Mouse (Mus musculus) cerebellum, postnatal 25 days (tissue): Measurements from ENCODE around the gene Pgbd5.

Experiments used
- DNase-seq, 2 experiments: peaks; one replicate each; pipeline ENCODE4 v3.0.0; 2021; ENCODE audit warnings: mixed read lengths in 2 of 2

Pgbd5 gene

DNA sequence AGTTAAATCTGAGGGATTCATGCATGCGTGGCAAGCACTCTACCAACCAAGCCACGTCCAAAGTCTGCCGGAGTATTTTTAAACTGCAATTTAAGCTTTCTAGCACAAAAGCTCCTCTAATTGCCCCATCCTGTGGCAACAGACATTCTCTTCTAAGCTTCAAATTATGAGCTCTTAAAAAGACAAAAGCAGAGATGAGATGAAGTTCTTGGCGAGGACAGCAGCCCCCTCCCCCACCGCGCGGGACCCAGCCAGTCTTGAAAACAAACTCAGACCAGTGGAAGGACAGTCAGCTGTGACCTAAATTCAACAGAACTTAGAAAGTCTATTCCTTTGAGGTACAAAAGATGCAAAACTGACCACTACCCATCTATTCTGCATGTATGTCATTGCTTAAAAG is 48.3 kb downstream of the Pgbd5 start:
- no peak for DNase-seq

DNA sequence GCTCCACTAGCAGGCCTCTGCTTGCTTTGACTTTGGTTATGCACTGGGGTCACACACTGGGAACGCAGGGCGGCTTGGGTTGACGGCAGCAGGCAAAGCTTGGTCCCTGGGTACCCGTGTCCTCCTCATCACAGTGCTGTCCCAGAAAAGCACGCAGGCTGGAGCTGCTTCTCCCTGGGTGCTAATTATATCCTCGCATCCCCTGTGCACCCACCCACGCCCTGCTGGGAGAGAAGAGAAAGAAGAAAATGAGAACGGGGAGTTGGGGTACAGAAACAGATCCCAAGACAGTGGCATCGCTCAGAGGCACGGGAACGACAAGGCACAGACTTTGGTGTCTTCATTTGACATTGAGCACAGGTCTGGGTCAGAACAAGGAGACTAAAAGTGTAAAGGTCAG is 50.0 kb downstream of the Pgbd5 start:
- no peak for DNase-seq

DNA sequence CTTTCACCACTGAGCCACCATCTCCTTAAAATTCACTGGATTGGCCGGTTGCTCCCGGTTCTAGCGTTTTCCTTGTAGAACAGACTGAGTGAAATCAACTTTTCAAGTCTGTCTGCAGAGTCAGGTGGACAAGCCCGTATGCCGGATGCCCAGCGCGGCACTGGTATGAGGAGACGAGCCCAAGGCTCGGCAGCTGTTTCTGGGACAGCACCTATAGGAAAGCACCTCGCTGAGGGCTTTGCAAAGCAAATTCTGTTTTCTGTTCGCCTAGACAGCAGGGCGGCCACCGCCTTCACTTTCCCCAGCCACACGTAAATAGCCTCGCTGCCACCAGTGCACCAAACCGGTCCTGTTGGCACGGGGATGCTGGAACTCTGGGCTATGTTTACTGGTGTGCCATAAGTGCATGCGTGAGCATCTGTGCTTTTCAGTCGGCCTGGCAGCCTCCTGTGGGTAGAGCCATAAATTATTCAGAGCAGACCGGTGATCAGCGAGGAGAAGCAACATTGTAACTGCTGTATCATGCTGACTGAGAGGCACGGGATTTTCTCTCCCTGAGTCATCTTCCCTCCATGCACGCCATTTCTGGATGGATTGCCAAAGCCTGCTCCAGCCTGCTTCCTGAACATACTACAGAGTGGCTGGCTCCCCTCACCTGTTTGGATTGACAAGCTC is 53.1 kb downstream of the Pgbd5 start:
- DNase-seq, result peak; percentile 69 to 76

DNA sequence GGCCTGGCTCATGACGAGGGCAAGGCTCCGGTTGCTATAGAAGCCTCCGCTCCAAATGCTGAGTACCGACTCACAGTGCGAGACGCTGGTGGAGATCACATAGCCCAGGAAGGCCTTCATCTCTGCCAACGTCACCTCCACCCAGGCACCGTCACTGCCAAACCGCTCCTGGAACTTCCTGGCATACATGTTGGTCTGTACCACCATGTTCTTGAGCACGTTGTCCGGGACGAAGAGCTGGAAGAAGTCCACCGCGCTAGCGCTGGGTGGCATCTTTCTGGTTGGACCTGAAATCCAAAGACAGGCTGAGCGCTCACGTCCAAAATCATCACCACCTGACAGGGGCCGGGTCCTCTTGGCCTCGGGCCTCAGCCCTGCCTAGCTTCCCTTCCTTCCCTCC is 55.1 kb downstream of the Pgbd5 start:
- DNase-seq, result peak; percentile 57 to 59

DNA sequence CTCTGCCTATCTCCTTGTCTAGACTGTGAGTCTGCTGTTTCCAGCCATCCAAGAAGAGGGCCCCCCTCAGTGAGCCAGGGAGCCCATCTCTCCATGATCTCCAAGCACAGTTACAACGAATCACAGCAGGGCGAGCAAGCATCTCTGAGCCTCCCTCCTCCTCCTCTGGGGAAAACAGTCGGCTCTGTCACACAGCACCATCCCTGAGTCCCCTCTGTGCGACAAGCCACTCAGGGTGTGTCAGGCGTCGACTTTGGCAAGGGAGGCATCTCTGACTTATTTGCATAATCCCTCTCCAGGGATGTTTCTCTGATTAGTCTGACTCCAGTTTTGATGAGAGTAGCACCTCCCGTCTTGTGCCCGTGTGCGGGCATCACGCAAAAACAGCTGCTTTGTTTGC is 57.2 kb downstream of the Pgbd5 start:
- no peak for DNase-seq

DNA sequence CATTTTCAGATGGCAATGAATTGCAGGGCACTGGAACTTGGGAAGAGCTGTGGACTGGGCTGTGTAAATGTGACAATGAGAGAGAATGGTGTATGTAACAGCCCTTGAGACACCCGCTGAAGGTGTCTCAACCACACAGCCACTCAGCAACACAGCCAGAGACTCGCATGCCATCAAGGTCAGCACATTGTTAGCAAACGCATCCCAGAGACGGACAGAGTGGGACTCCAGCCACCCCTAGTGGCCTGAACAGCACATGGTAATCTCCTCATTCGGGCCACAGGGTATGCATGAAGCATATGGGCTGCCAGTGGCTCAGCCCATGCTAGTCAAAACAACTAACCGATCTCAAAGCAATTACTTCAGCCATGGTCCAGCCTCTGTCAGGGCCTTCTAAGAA is 60.2 kb downstream of the Pgbd5 start:
- DNase-seq, result no peak

DNA sequence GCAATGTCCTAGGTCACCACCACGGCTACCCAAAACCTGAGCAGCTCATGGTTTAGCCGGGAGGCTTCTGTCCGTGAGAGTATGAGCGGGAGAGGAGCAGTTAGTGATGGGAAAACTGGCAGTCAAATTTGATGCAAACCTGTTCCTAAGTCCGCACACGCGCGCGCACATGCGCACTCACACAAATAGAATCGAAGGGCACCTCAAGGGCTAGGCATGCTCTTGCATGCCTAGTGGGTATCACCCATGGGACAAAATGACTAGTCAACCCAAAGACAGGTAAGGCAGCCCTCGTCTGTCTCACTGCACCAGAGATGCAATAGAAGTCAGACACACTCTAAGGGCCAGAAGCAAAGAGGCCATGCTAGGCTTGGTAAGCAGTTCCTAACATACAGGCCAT is 63.1 kb downstream of the Pgbd5 start:
- DNase-seq, result no peak

DNA sequence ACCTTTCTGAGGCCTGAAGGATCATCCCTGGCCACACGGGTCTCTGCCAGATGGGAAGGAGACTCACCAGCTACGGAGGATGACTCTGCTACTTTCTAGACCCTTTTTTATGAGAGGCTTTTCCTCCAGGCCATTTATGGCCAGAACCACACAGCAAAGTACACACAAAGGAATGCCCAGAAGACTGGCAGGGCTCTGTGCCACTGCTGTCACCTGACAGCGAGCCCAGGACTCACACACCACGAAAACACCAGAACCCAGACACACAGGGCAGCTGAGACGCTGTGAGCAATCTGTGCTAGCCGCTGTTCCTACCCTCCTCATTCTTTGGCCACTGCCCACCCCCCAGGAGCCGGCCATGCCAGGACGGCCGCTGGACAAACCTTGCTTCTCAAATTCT is 63.7 kb downstream of the Pgbd5 start:
- peak; percentile 59 to 69 for DNase-seq

DNA sequence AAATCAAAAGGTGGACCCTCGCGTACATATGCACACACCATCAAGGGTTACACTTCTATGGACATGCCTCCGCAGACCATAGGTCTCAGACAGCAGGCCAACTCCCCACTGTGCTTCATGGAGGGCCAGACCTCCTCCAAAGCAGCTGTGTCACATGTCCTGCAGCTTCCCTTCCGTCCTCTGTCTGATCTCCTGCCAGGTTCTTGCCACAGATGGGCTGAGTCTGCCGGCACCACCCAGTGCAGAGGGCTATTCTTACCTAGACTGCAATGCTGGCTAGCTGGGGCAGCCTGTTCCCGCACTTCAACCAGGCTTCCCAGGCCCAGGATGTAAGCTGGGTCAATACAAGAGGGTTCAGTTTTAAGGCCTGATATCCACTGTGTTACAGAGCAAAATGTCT is 64.3 kb downstream of the Pgbd5 start:
- DNase-seq, result no peak

DNA sequence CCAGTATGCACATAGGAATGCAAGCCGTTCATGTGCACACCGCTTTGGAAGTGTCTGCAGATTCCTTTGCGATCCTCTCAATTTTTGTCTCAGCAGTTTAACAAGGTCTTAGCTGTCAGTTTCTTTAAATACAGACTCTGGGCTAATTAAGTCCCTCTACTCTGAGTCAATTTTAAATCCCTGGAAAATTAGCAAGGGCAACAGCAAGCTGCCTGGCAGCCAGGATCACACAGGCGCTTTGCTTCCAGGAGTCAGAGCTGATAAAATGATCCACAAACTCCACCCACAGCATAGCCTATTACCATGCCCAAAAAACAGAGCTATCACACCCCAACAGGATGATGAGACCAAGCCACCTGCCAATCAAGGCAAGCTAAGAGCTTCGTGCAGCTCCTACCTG is 65.7 kb downstream of the Pgbd5 start:
- DNase-seq, result no peak

DNA sequence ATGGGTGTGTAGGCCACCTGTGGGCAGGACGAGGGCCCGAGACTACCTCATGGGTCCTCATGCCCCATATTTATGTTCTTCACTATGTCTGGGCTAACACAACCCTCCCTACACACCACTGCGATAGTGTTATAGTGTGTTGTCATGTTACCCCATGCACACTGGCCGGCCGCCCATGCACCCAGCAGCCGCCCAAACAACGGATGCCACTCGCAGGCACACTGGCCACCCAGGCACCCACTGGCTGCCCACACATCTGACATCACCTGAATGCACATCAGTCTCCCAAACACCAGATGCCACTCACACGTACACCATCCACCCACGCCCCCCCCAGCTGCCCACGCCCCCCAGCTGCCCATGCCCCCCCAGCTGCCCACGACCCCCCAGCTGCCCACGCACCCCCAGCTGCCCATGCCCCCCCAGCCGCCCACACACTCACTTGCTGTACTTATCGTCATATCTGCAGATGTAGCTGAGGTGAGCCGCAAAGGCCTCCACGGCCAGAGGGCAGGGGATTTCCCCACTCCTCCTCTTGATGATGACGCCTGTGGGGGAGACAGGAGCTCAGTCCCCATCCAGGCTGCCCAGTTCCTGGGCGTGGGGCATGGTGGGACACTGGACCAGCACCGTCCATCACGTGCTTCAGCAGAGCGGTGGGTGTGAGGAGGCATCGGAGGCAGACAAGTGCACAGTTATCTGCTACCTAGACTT is 67.9 kb downstream of the Pgbd5 start:
- no peak for DNase-seq

DNA sequence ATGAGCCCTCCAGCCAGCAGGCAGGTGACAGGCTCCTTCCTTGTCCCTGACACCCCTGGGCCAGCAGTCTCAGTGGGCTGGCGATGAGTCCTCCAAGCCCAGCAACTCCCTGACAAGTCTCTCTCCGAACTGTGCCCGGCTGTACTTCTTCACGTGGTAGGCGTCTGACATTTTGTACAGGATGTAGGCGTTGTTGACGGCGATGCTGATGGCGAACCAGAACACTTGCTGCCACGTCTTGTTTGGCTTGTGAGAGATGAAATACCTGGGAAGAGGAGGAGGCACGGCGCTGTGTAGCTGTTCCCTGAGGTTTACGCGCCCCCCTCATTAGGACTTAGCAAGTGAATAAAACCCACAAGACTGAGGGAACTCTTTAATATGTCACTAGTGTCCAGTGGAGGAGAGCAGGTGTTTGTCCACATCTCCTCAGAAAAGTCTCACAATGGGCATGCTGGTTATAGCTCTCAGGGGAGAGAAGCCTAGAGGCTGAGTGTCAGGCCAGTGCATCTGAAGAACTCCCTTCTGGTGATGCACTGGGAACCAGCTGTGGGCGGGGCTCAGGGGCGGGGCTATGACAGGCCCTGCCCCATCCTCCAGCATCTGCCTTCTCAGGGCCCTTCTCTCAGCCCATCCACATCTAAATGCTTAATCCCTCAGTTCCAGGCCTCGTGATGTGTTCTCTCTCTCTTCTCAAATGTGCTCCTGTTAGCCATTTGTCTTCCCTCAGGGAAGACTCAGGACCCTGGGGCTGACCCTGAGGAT is 68.9 kb downstream of the Pgbd5 start:
- no peak for DNase-seq

DNA sequence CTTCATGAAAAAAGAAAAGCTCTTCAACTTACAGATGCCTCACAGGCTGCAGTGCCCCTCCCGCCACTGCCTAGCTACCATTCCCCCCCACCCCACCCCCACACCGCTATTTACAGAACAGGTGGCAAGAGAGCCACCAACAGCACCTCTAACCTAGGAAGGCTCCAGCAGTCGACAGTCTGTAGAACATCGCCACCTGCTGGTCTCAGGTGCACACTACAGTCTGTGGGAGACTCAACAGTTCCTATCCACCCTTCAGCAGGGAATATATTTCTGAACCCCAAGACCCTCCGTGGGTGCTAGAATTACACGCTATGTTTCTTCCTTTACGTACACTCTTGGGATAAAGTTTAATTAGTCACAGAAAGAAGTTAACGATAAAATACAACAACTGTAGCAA is 71.2 kb downstream of the Pgbd5 start:
- DNase-seq, result peak; percentile 79 to 89

DNA sequence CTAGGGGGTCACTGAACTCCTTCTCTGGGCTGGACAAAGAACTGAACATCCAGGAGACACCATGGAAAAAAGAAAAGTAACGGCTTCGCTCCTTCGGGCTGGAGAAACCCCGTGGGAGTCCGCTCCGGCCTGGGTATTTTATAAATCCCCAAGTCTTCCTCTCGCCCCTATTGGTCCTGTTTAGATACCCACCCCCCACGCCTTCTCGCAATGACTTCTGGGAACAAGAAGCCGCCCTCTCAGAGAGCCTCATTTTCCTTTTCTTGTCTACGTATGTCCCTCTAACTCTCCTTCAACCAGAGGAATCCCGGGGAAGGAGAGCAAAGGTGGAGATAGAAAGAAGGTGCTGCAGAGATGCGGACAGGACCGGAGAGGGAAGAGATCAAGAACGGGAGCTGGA is 76.1 kb downstream of the Pgbd5 start:
- no peak for DNase-seq

DNA sequence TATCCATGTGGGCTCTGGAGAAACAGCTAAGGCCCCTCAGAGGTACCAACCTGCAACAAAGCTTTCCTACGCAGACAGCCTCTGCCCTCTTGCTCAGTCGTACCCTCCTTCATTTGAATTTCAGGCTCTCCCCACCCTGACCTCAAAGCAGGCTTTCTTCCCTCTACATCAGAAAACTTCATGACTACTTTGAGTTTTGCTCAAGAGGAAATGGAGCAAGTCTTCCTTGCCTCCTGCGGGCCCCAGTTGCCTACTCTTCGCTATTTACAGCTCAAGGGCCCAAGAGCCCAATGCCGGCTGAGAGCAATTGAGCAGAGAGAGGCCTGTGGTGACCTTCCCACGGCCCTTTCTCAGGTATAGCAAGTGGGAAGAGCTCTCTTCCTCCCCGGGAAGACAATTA is 76.9 kb downstream of the Pgbd5 start:
- no peak for DNase-seq

DNA sequence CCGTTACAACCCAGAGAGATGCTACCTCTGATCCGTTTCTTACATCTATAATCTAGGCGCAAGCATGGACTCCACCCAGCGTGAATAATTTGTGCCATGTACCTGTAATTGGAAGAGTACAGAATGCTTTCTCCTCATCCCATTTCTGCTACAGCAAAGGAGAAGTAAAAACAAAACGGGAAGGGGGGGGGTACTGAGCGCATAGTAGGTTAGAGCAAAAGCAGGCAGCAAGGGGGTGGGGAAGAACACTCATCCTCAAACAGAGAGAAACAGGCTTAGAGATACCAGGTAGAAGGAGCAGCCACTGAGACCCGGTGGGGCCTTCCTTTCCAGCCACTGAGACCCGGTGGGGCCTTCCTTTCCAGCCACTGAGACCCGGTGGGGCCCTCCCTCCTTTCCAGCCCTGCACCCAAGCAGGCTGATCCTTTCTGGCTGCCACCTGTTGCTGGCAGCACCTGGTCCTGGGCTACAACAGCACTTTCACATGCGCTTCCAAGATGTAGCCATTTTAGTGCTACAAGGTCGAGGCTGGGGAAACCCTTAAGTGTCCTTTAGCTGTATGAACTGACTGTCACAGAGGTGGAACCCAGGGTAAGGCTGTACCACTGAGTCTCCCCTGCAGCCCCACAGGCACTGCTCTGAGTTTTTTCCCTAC is 77.6 kb downstream of the Pgbd5 start:
- no peak for DNase-seq

DNA sequence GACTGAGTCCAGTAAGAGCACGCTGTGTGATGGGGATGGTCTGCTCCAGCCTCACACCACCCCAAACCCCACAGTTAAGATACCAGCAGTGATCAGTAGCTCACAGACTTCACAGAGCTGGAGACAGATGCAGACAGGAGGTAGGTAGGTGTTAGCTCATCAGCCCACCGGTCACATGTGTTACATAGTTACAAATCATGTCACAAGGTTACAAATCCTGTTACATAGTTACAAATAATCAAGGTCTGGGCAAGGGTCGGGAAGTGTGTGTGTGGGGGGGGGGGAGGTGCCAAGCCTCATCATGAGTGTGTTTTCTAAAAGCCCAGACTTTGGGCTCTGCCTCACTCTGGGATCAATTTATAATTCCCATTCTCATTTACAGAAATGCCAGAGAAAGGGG is 78.5 kb downstream of the Pgbd5 start:
- DNase-seq, result no peak

DNA sequence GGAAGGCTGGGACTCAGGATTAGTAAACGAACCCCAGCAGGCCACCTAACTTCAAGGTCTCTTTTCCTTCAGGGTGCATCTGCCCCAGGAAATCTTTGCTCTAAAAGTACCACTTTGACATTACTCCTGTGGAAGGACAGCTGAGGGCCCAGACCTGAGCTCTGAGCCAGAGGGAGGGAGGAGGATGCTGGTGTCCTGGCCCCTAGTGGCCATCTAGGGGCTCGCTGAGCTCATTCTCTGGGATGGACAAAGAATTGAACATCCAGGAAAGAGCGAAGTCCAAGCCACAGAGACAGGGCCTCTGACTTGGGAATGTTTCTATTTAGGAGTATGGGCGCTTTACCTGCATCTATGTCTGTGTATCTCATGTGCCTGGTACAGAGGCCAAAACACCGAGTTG is 87.8 kb downstream of the Pgbd5 start:
- DNase-seq, result no peak

DNA sequence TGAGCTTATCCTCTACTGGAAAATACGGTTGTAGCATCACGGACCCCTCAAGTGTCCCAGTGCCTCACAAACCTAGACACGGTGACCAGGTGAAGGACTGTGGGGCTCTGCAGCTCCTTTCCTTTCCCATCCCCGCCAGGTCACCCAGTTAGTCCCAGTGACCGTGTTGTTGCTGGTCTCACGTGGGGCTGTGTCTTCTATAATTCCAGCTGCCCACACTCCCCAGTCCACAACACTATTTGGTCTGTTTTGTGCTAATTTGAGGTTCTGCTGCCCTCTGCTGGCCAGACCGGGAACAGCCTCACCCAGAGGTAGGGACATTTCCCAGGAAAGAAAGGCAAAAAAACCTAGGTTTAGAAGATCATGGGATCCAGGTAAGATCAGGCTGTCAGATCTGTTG is 89.8 kb downstream of the Pgbd5 start:
- DNase-seq, result peak; percentile 92 to 93

DNA sequence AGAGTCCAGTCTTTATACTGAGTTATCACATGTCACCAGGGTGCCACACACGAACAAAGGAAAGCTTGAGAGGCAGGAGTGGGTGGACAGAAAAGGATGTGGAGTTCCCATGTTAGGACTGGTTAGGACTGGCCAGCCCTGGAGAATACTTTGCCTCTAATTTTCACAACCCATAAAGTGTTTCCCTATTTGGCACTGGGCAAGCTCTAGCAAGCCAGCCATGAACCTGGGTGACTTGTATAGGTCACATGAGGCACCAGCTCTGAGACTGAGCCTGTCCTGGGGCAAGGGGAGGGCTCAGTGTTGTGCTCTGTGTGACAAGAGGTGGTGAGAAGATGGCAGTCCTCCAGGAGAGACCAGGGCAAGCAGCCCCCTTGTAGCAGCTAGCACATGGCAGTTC is 91.4 kb downstream of the Pgbd5 start:
- no peak for DNase-seq

DNA sequence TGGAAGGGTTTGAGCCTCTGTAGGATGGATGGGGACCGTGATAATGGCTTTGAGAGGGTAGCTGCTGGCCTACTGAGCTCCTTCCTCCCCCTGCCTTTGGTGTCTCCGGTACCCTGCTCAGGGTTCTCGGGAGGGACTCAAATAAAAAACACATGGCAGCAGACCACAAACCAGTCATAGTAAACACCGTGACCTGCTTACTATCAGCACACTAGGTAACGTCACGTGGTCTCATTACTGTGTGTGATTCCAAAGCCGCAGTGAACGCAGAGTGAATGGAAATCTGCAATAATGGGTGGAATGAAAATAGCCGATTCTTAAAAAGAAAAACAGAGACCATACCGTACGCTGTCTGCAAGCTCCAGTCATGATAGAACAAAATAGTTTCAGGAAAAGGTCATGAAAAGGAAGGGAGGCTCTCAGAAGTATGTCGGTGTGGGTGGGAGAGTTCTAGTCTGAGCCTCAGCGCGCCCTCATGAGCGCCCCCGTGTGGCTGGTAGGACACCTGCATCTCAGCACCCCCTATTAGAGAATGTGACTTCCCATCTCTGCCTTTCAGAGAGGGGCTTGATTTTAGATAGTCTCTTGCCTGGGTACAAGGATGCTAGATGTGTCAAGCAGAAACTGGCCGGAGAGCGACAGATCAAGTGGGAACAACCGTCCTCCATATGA is 92.5 kb downstream of the Pgbd5 start:
- DNase-seq, result peak; percentile 75 to 87

DNA sequence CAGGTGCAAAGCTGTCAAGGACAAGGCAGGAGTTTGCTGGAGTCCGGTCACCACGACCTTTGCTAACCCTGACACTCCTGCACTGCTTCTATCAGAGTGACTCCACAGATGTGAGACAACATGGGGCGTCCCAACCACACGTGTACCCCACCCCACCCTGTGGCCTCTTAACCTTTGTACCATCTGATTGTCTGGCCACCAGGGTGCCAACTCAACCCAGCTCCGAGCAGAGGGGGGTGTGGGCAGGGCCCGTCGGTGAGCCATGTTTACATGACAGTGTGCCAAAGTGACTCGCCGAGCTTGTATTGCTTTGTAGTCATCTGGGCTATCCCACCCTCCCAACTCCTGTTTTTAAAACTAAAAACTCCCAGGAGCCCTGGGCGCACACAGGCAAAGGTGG is 94.4 kb downstream of the Pgbd5 start:
- DNase-seq, result no peak

DNA sequence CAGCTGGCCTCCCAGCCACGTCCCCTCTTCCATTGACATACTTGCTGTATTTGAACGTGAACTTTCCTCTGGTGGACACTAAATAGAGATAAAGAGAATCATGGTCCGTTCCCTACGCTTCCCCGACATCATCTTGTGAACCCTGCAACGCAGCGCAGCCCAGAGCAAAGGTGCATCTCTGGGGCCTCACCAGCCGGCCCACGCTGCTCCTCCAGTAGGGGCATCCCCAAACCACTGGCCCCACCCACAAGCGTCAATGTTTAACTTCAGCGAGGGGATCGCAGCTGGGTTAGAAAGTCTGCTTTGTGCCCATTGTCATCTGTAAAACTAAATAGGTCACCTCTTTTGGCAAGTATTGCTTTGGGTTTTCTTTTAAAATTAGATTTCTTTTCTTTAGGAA is 95.5 kb downstream of the Pgbd5 start:
- no peak for DNase-seq
